Mouse (Mus musculus) megakaryocyte-erythroid progenitor cell, adult 5 weeks (primary cell): Measurements from ENCODE around the gene Gm21778. TPM values are rescaled to one million over a fixed set of nuclear protein-coding genes. Genes with fewer than 3 reads are reported as not detected.

Source experiments
- polyA plus RNA-seq: library from polyadenylated mRNA; stranded (reverse); fragments of >175 nt; gene quantifications from 2 replicates; pipeline ENCODE4 v1.2.3, GENCODE M21; 2012

The Gm21778 gene
- not detected in 2 replicates for polyA plus RNA-seq

GRCm38 (mm10) chrY:5942160-5942559, at the start of gene Gm21778:
Gm21778 (plus strand) TSS chrY:5942460.

Other genes with a start within 250 kb of the Gm21778 start
- gene Gm20914, start 216.5 kb upstream of the Gm21778 start, polyA plus RNA-seq = not detected in 2 replicates
- gene Gm28171, start 149.1 kb upstream of the Gm21778 start, polyA plus RNA-seq = not detected in 2 replicates